Mouse (Mus musculus) ovary, adult 2 months (tissue): Measurements from ENCODE around the gene Ticrr. TPM values are rescaled to one million over a fixed set of nuclear protein-coding genes. Genes with fewer than 3 reads are reported as not detected.

Source experiments
- polyA plus RNA-seq: library from polyadenylated mRNA; depleted of rRNA; stranded (reverse); fragments of >200 nt; gene quantifications from 2 replicates; pipeline ENCODE4 v1.2.3, GENCODE M21; 2012; rRNA removed

The Ticrr gene
- 2.1 and 2.7 TPM in 2 replicates for polyA plus RNA-seq

GRCm38 (mm10) chr7:79659578-79660290 is at the start of gene Ticrr:
Ticrr (plus strand) TSS chr7:79660196.

GRCm38 (mm10) chr7:79617418-79617817 is 42.6 kb upstream of the Ticrr start, which contains the start of gene Rhcg:
Rhcg (minus strand) TSS chr7:79617657.

GRCm38 (mm10) chr7:79715187-79715981 is 55.4 kb downstream of the Ticrr start, which contains the start of gene Kif7:
Kif7 (minus strand) TSS chr7:79715720.

GRCm38 (mm10) chr7:79732622-79733021 is 72.6 kb downstream of the Ticrr start, which contains the start of gene Plin1:
Plin1 (minus strand) TSS chr7:79732903.

GRCm38 (mm10) chr7:79742659-79743536 is 82.9 kb downstream of the Ticrr start, which contains the start of the genes Pex11a and Wdr93:
Pex11a (minus strand) TSS chr7:79743131.
Wdr93 (plus strand) TSS chr7:79743163.

Other genes starting within 250 kb of the Ticrr start
- gene Polg, start 193.8 kb upstream of the Ticrr start, polyA plus RNA-seq, result 72.2 and 77.6 TPM in 2 replicates
- gene Rhcg, start 42.5 kb upstream of the Ticrr start, polyA plus RNA-seq, result 0.38 and 0.97 TPM in 2 replicates
- gene Kif7, start 55.5 kb downstream of the Ticrr start, polyA plus RNA-seq, result 9.6 and 11.7 TPM in 2 replicates
- 212 and 249 TPM in 2 replicates for gene Plin1, start 72.7 kb downstream of the Ticrr start, polyA plus RNA-seq
- gene Pex11a, start 82.9 kb downstream of the Ticrr start, polyA plus RNA-seq, result 15.5 and 19.2 TPM in 2 replicates
- 1.8 and 2.0 TPM in 2 replicates for gene Wdr93, start 83.0 kb downstream of the Ticrr start, polyA plus RNA-seq
- gene Mesp1, start 133.6 kb downstream of the Ticrr start, polyA plus RNA-seq, result 0.72 and 0.94 TPM in 2 replicates
- gene Mesp2, start 150.5 kb downstream of the Ticrr start, polyA plus RNA-seq, result 5.6 and 7.9 TPM in 2 replicates
- 105 and 126 TPM in 2 replicates for gene Anpep, start 200.9 kb downstream of the Ticrr start, polyA plus RNA-seq